Comparison of ENCODE assay signal across 9 mouse cellular contexts in genomic region chr2:24416668-24417067, GRCm38 (mm10). TPM values are rescaled to one million over a fixed set of nuclear protein-coding genes. Genes with fewer than 3 reads are reported as not detected.
DNase-seq lines count a peak whose midpoint lies in the region; ATAC-seq and TF ChIP-seq lines count a peak whose summit lies in the region.
"Had no signal": no experiment of that assay in that cellular context is flagged by ENCODE, and none has a peak within 500 bp of the region (broad histone marks: within the 10 kb centered on the region; RNA-seq: fewer than 3 reads in every experiment).

No protein-coding gene starts in this region.

- H3K36me3 ChIP-seq in embryonic facial prominence, embryonic 15.5 days: no peaks in the 10 kb centered on the region
- no peaks in the 10 kb centered on the region for H3K36me3 ChIP-seq in kidney, postnatal 0 days (ENCODE audit: insufficient read depth, low read length)
- H3K36me3 ChIP-seq in neural tube, embryonic 14.5 days (ENCODE audit: control insufficient read depth, insufficient read depth, low read length): no peaks in the 10 kb centered on the region; the same call in 1 of the 2 replicates

- no peak overlapping the region for H3K4me3 ChIP-seq in embryonic facial prominence, embryonic 15.5 days (replicated peaks)
- H3K4me3 ChIP-seq in kidney, postnatal 0 days (replicated peaks; ENCODE audit: low read depth, low read length): no peak overlapping the region
- no peak overlapping the region for H3K4me3 ChIP-seq in neural tube, embryonic 14.5 days (ENCODE audit: low read depth, low read length)

- no peak for TF ChIP-seq CTCF in kidney, postnatal 0 days (IDR thresholded peaks at IDR 0.05; ENCODE audit: low read depth)

- WGBS in embryonic facial prominence, embryonic 15.5 days: 5% methylated on average over 9 of the region's 9 CpGs
- 4% methylated on average over 9 of the region's 9 CpGs for WGBS in kidney, postnatal 0 days
- 0% methylated on average over 9 of the region's 9 CpGs for WGBS in neural tube, embryonic 14.5 days

- H3K27ac ChIP-seq in embryonic facial prominence, embryonic 15.5 days (replicated peaks): no peak overlapping the region
- peak overlapping the region; percentile 86 for H3K27ac ChIP-seq in kidney, postnatal 0 days
- H3K27ac ChIP-seq in neural tube, embryonic 14.5 days (ENCODE audit: low read depth, low read length): peak overlapping the region; percentile 82

- no peak overlapping the region for H3K9ac ChIP-seq in embryonic facial prominence, embryonic 15.5 days
- no peak overlapping the region for H3K9ac ChIP-seq in kidney, postnatal 0 days (ENCODE audit: low read depth, low read length)
- no peak overlapping the region for H3K9ac ChIP-seq in neural tube, embryonic 14.5 days (replicated peaks; ENCODE audit: low read depth, low read length)

- H3K27me3 ChIP-seq in embryonic facial prominence, embryonic 15.5 days: no peaks in the 10 kb centered on the region
- no peaks in the 10 kb centered on the region for H3K27me3 ChIP-seq in kidney, postnatal 0 days (ENCODE audit: insufficient read depth, low read length)
- no peaks in the 10 kb centered on the region for H3K27me3 ChIP-seq in neural tube, embryonic 14.5 days (ENCODE audit: control insufficient read depth, insufficient read depth, low read length)

- intact Hi-C loops in gastrocnemius, postnatal 14 days (cut with DNase I; ENCODE audit: low total_unique reads): no loop called here

- 0 out of 2 replicates have a peak, but pooled peaks have one; percentile 26 for ATAC-seq in embryonic facial prominence, embryonic 15.5 days (ENCODE audit: insufficient number of reproducible peaks, low FRiP score, low TSS enrichment, low read depth)
- peak; percentile 57 for ATAC-seq in kidney, postnatal 0 days (replicated peaks; ENCODE audit: low FRiP score, low read depth)
- peak; percentile 85 for ATAC-seq in neural tube, embryonic 14.5 days (ENCODE audit: low read depth)

- no peaks in the 10 kb centered on the region for H3K9me3 ChIP-seq in embryonic facial prominence, embryonic 15.5 days (replicated peaks)
- no peaks in the 10 kb centered on the region for H3K9me3 ChIP-seq in kidney, postnatal 0 days (replicated peaks; ENCODE audit: low read length)
- no peaks in the 10 kb centered on the region for H3K9me3 ChIP-seq in neural tube, embryonic 14.5 days (ENCODE audit: control insufficient read depth, low read length)

- H3K4me1 ChIP-seq in embryonic facial prominence, embryonic 15.5 days: peaks cover 11% of the 10 kb centered on the region
- H3K4me1 ChIP-seq in kidney, postnatal 0 days (replicated peaks; ENCODE audit: insufficient read depth, low read length): peaks cover 26% of the 10 kb centered on the region
- H3K4me1 ChIP-seq in neural tube, embryonic 14.5 days (ENCODE audit: control insufficient read depth, insufficient read depth, low read length): peaks cover 23% of the 10 kb centered on the region; the same call in 1 of the 2 replicates

- H3K4me2 ChIP-seq in embryonic facial prominence, embryonic 15.5 days (replicated peaks): no peak overlapping the region
- no peak overlapping the region for H3K4me2 ChIP-seq in kidney, postnatal 0 days (ENCODE audit: low read length)
- no peak overlapping the region for H3K4me2 ChIP-seq in neural tube, embryonic 14.5 days (ENCODE audit: low read depth, low read length)

- peak; percentile 29 for DNase-seq in gastrocnemius, postnatal 14 days
- DNase-seq in gastrocnemius, adult 8-10 months (ENCODE audit: low spot score in 2 of 2): no peak
- DNase-seq in kidney, postnatal 0 days (ENCODE audit: low spot score): peak; percentile 79
- DNase-seq in spleen, postnatal 4 days (ENCODE audit: low spot score in 2 of 2): no peak
- DNase-seq in right cerebral cortex, adult 2 months (ENCODE audit: low spot score in 2 of 2): no peak
- no peak for DNase-seq in yolk sac, embryonic 10.5 days (ENCODE audit: low spot score)

RNA-seq across cellular contexts. Expression of gene Psd4, which starts 49.3 kb away (rescaled TPM):
- total RNA-seq in gastrocnemius, postnatal 14 days (2021): under 1 TPM; 0.35 to 0.60 TPM
- total RNA-seq in gastrocnemius, adult 8-10 months (2022): 1 to 10 TPM in 2 of 4 experiments, under 1 TPM in 2; 0.07 to 1.1 (median 0.59) TPM
- 5.4 and 5.7 TPM in 2 replicates for polyA plus RNA-seq in embryonic facial prominence, embryonic 15.5 days (2015; fragmentation: Nextera tagmentation; extraction: Ambion mirVana)
- 2.2 and 2.3 TPM in 2 replicates for polyA plus RNA-seq in kidney, postnatal 0 days (2015; fragmentation: Nextera tagmentation; extraction: Ambion mirVana)
- polyA plus RNA-seq in neural tube, embryonic 14.5 days (2014; fragmentation: Nextera tagmentation; extraction: Ambion mirVana): 0.52 and 1.4 TPM in 2 replicates

RNA-seq across cellular contexts. Expression of gene Pax8, which starts 58.7 kb away (rescaled TPM):
- not detected for total RNA-seq in gastrocnemius, postnatal 14 days (2021)
- total RNA-seq in gastrocnemius, adult 8-10 months (2022): not detected
- 0.12 and 0.40 TPM in 2 replicates for polyA plus RNA-seq in embryonic facial prominence, embryonic 15.5 days (2015; fragmentation: Nextera tagmentation; extraction: Ambion mirVana)
- polyA plus RNA-seq in kidney, postnatal 0 days (2015; fragmentation: Nextera tagmentation; extraction: Ambion mirVana): 116 and 120 TPM in 2 replicates
- 56.9 and 64.1 TPM in 2 replicates for polyA plus RNA-seq in neural tube, embryonic 14.5 days (2014; fragmentation: Nextera tagmentation; extraction: Ambion mirVana)
- total RNA-seq: left cerebral cortex, postnatal 25 days had no signal

Comparison
In these comparisons a context has a peak if more than half of its experiments do, and no peak if none do; other contexts are left out.
1. DNase-seq: peak in gastrocnemius, postnatal 14 days (single experiment) and kidney, postnatal 0 days (single experiment); none in gastrocnemius, adult 8-10 months (0 of 2), spleen, postnatal 4 days (0 of 2), right cerebral cortex, adult 2 months (0 of 2) and yolk sac, embryonic 10.5 days (single experiment).
2. ATAC-seq: peak in every context shown above with its lines; median percentile 85 in neural tube, embryonic 14.5 days; 57 in kidney, postnatal 0 days; 26 in embryonic facial prominence, embryonic 15.5 days.
3. RNA of gene Pax8, which starts 58.7 kb away (polyA plus RNA-seq): 116 to 120 TPM in kidney, postnatal 0 days and 56.9 to 64.1 TPM in neural tube, embryonic 14.5 days; 0.12 to 0.40 TPM in embryonic facial prominence, embryonic 15.5 days; every median in the first group is over 10 times any median in the second.